Mouse (Mus musculus): ENCODE measurements around the gene Sgce. TPM values are rescaled to one million over a fixed set of nuclear protein-coding genes. Genes with fewer than 3 reads are reported as not detected.
"Not testable (repeated sequence)": the region's sequence is repeated elsewhere in the genome, so short reads cannot be mapped to it uniquely, and the experiment has no call there.

The Sgce gene
- polyA plus RNA-seq, 1 experiment from 2014 or later, result 67.3 TPM

DNA sequence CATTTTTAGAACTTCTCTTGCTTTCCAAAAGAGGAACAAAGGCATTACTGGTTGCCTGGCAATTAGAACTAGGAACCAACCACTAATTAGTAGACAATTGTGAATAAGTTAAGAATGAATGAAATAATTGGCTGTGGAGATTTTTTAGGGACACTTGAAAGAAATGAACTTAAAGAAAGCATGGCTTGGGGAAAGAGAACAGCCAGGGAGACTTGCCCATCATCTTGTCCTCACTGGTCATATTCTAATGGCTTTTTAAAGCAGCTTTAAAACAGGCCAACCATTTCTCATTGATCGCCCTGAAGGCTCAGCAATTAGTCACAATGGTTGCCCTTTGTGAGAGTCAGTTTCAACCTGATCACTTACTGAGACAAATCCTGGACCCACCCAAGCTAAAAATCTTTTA lies 69.6 kb downstream of the Sgce start:
- 25% methylated on average over 1 of the region's 1 CpGs for WGBS
- Histone ChIP-seq H3K27me3 (no peaks in the 10 kb centered on the region), H3K9me3 (no peaks in the 10 kb centered on the region), H3K4me3 (no peak overlapping the region), H3K9ac (replicated peaks) (no peak overlapping the region), H3K36me3 (0 out of 2 replicates have a peak, but pooled peaks cover 2% of the 10 kb centered on the region), H3K4me1 (peaks cover 10% of the 10 kb centered on the region; the same call in 1 of the 2 replicates), H3K4me2 (replicated peaks) (no peak overlapping the region), H3K27ac (replicated peaks) (no peak overlapping the region)
- peak; percentile 47; the same call in 1 of the 2 replicates for ATAC-seq (ENCODE audit: low FRiP score, low read depth)

DNA sequence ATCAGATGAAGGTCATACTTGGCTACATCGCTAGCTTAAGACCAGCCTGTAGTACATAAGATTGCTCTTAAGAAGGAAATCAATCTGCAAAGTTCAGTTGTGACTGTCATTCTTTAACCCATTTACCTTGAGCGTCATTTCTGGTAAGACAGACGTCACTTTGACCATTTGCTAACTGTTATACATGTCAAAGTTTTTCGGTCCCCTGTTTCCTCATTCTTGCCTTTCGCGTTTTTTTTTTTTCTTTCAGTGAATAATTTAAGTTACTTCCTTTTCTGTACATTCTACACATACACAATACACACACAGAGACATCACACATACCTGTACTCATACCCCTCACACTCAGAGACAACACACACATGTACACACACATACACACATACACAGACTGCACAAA lies 81.9 kb downstream of the Sgce start:
- Histone ChIP-seq H3K4me3 (no peak overlapping the region), H3K27ac (replicated peaks) (no peak overlapping the region), H3K27me3 (no peaks in the 10 kb centered on the region), H3K9me3 (no peaks in the 10 kb centered on the region), H3K4me1 (no peaks in the 10 kb centered on the region), H3K4me2 (replicated peaks) (no peak overlapping the region), H3K36me3 (no peaks in the 10 kb centered on the region), H3K9ac (replicated peaks) (no peak overlapping the region)
- 94% methylated on average over 6 of the region's 6 CpGs for WGBS
- ATAC-seq (ENCODE audit: low FRiP score, low read depth), result no peak

DNA sequence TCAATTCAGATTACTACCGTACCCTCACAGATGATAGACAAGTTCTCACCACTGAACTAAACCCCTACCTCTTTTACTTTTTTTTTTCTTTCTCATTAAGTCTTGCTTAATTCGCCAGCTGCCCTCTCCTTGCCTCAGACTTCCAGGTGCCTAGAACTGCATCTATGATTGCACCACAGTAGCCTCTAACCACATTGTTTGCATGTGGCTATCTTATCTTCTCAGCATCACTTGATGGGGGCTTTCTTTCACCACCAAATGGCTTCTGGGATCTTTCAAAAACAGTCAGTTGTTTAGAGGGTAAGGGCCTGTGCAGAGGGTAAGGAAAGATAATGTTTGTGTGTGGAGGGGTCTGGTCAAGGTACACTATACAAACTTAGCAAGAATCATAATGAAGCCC lies 82.7 kb downstream of the Sgce start:
- ATAC-seq (ENCODE audit: low FRiP score, low read depth), result no peak
- H3K36me3 ChIP-seq, result no peaks in the 10 kb centered on the region
- H3K27me3 ChIP-seq, result no peaks in the 10 kb centered on the region
- H3K9me3 ChIP-seq, result no peaks in the 10 kb centered on the region
- H3K4me1 ChIP-seq, result no peaks in the 10 kb centered on the region
- 71% methylated on average over 2 of the region's 2 CpGs for WGBS
- H3K27ac ChIP-seq (replicated peaks), result no peak overlapping the region
- no peak overlapping the region for H3K9ac ChIP-seq (replicated peaks)
- no peak overlapping the region for H3K4me3 ChIP-seq
- no peak overlapping the region for H3K4me2 ChIP-seq (replicated peaks)

DNA sequence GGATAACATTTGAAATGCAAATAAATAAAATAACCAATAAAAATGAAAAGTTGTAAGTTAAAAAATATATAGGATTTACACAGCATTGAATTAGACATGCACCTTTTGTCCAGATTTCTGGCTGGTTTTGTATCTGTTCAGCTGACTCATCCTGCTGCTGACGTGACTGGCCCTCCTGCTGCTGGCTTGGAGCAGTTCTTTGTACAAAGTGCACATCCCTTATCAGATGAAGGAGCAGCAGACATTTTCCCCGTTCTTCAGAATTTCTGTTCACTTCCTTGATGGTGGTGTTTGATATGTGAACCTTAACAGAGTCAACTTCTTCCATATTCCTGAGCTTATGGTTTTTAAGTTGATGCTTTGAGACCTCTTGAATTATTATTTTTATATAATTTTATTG lies 83.5 kb downstream of the Sgce start:
- Histone ChIP-seq H3K4me3 (no peak overlapping the region), H3K27ac (replicated peaks) (no peak overlapping the region), H3K9me3 (no peaks in the 10 kb centered on the region), H3K9ac (replicated peaks) (no peak overlapping the region), H3K36me3 (no peaks in the 10 kb centered on the region), H3K27me3 (no peaks in the 10 kb centered on the region), H3K4me2 (replicated peaks) (no peak overlapping the region), H3K4me1 (no peaks in the 10 kb centered on the region)
- 45% methylated on average over 2 of the region's 2 CpGs for WGBS
- ATAC-seq (ENCODE audit: low FRiP score, low read depth), result no peak

DNA sequence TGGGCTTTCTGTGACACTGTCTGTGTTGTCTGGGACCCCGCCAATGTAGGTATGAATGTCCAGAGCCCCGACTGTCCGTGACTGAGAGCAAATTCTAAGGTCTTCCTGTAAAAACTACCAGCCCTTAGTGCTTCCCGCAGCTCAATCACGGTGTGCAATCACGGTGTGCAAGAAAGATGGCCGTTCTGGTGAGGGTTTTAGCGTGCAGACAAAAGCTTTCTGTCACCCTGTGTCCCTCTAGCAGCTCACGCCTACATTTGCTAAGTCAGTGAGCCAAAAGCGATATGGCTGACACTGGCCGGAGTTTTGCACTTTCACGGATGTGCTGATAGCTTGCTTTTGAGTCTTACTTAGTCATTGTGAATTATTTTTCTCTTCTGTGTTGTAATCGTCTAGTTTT lies 88.1 kb downstream of the Sgce start:
- 84% methylated on average over 13 of the region's 13 CpGs for WGBS
- Histone ChIP-seq H3K4me3 (no peak overlapping the region), H3K9me3 (no peaks in the 10 kb centered on the region), H3K36me3 (no peaks in the 10 kb centered on the region), H3K27ac (replicated peaks) (no peak overlapping the region), H3K4me1 (no peaks in the 10 kb centered on the region), H3K4me2 (replicated peaks) (no peak overlapping the region), H3K9ac (replicated peaks) (no peak overlapping the region), H3K27me3 (no peaks in the 10 kb centered on the region)
- no peak for ATAC-seq (ENCODE audit: low FRiP score, low read depth)

DNA sequence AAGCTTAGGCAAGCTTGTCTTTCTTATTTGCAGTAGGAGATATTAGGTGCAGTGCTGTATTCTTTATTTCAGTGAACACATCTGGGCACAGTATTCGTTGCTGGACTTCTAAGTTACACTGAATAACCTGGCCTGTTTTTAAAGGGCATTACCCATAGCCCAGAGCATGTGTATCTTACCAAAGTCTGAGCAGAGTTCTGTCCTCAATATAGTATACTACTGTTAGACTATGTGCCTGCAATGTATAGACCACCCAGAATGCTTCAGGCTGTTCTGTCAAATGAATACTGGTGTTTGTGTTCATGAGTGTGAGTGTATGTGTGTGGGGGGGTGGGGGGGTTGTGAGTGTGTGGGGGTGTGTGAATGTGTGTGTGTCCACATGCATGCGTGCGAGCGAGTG lies 91.1 kb downstream of the Sgce start:
- WGBS, result 93% methylated on average over 4 of the region's 4 CpGs
- no peaks in the 10 kb centered on the region for H3K36me3 ChIP-seq
- H3K9me3 ChIP-seq, result no peaks in the 10 kb centered on the region
- no peak overlapping the region for H3K27ac ChIP-seq (replicated peaks)
- H3K4me1 ChIP-seq, result no peaks in the 10 kb centered on the region
- ATAC-seq (ENCODE audit: low FRiP score, low read depth), result no peak
- no peak overlapping the region for H3K4me3 ChIP-seq
- H3K9ac ChIP-seq (replicated peaks), result no peak overlapping the region
- no peaks in the 10 kb centered on the region for H3K27me3 ChIP-seq
- H3K4me2 ChIP-seq (replicated peaks), result no peak overlapping the region

DNA sequence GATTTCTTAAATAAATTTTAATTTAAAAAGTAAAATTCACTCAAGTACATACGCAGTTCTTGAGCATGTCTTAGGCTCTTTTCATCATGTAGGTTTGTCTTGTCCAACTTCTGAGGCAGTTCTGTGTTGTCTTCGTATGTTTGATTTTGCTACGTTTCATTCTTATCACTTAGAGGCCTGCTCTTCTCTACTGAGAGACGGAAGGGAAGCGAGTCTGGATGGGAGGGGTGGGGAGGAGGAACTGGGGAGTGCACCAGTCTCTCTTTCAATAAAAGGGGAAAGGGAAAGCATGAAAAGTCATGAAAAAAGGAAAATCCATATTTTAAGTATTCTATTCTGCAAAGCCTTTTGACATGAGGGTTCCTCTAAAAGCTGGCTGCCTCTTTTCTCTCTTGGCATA lies 91.5 kb downstream of the Sgce start:
- no peak overlapping the region for H3K4me2 ChIP-seq (replicated peaks)
- no peaks in the 10 kb centered on the region for H3K4me1 ChIP-seq
- 75% methylated on average over 5 of the region's 5 CpGs for WGBS
- no peaks in the 10 kb centered on the region for H3K9me3 ChIP-seq
- no peak overlapping the region for H3K27ac ChIP-seq (replicated peaks)
- no peaks in the 10 kb centered on the region for H3K36me3 ChIP-seq
- no peak overlapping the region for H3K9ac ChIP-seq (replicated peaks)
- H3K4me3 ChIP-seq, result no peak overlapping the region
- no peak for ATAC-seq (ENCODE audit: low FRiP score, low read depth)
- no peaks in the 10 kb centered on the region for H3K27me3 ChIP-seq

DNA sequence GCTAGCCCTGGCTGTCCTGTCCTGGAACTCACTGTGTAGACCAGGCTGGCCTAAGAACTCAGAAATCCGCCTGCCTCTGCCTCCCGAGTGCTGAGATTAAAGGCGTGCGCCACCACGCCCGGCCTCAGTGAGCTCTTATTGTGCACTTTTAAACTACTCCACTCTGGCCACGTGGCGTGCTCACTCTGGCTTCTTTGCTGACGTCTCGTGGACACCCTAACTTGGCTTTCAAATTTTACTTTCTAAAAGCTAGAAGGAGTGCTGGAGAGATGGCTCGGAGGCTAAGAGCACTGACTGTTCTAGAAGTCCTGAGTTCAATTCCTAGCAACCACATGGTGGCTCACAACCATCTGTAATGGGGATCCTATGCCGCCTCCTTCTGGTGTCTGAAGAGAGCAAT lies 93.3 kb downstream of the Sgce start:
- not testable (repeated sequence) for H3K9ac ChIP-seq (replicated peaks); H3K27ac ChIP-seq (replicated peaks); H3K36me3 ChIP-seq; H3K4me2 ChIP-seq (replicated peaks); H3K4me3 ChIP-seq; ATAC-seq (ENCODE audit: low FRiP score, low read depth); H3K4me1 ChIP-seq; H3K27me3 ChIP-seq; H3K9me3 ChIP-seq
- WGBS, result 96% methylated on average over 12 of the region's 12 CpGs

DNA sequence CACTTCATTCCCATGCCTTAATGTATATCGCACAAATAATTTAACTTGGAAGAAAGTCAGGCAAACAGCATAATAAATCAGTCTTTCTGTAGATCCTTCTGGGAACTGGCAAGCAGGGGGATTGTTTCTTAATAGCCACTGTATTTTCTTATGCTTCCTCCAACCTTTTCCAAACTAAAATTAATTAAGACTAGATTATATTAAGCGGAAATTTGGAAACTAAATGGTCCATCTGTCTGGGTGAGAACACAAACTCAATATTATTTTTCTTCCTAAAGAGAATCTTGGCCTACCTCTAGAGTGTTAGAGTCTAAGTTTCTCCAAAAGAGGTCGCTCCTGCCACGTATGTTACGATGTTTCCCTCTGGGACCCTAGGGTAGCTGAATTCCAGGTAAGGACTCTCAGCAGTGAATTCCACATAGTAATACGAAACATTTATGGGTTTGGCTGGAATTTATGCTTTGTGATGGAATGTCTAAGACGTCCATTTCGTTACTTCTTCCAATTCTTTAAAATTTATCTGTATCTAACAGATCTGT lies 94.3 kb downstream of the Sgce start:
- Histone ChIP-seq H3K4me1 (no peaks in the 10 kb centered on the region), H3K27me3 (no peaks in the 10 kb centered on the region), H3K4me3 (no peak overlapping the region), H3K9me3 (no peaks in the 10 kb centered on the region), H3K27ac (replicated peaks) (no peak overlapping the region), H3K4me2 (replicated peaks) (no peak overlapping the region), H3K36me3 (no peaks in the 10 kb centered on the region), H3K9ac (replicated peaks) (no peak overlapping the region)
- ATAC-seq (ENCODE audit: low FRiP score, low read depth), result no peak
- WGBS, result 83% methylated on average over 8 of the region's 8 CpGs

DNA sequence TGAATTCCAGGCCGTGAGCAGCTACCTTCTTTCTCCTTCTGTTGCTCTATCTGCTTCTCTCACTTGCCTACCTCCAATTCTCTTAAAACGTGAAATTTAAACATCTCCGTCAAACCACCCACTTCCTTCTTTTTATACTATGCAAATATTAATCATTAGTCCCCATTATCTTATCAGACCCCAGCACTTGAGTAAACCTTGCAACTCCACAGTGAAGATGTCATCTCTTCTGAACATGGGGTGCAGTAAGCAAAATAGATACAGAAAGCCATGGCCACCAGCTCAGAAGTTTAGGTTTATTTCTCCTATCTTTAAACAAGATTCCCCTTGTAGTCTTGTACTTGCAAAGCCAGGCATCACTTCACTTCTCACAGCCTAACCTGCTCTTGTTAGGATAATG lies 99.7 kb downstream of the Sgce start:
- Histone ChIP-seq H3K4me3 (no peak overlapping the region), H3K36me3 (no peaks in the 10 kb centered on the region), H3K4me1 (no peaks in the 10 kb centered on the region), H3K4me2 (replicated peaks) (no peak overlapping the region), H3K27me3 (no peaks in the 10 kb centered on the region), H3K9ac (replicated peaks) (no peak overlapping the region), H3K27ac (replicated peaks) (no peak overlapping the region), H3K9me3 (no peaks in the 10 kb centered on the region)
- WGBS, result 91% methylated on average over 3 of the region's 3 CpGs
- ATAC-seq (ENCODE audit: low FRiP score, low read depth), result no peak

DNA sequence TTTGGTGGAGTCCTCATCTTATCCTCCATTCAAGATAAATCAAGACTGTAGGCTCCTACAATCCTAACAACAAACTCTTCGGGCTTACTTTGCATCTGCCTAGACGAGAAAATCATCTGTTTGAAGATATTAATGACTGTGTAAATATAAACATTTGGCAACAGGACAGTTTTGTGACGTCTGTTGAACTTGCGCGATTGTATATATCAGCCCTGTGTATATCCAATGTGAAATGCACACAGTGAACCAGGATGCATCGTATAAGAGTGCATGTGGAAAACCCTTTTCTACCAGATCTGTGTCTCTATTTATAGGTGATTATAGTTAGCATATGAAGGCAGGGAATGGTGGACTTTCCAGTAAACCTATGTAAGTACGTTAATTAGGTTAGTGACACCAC lies 104.9 kb downstream of the Sgce start:
- no peak overlapping the region for H3K4me2 ChIP-seq (replicated peaks)
- H3K27ac ChIP-seq (replicated peaks), result no peak overlapping the region
- no peak overlapping the region for H3K9ac ChIP-seq (replicated peaks)
- WGBS, result 95% methylated on average over 7 of the region's 7 CpGs
- no peaks in the 10 kb centered on the region for H3K9me3 ChIP-seq
- no peaks in the 10 kb centered on the region for H3K27me3 ChIP-seq
- no peak for ATAC-seq (ENCODE audit: low FRiP score, low read depth)
- H3K36me3 ChIP-seq, result peaks cover 10% of the 10 kb centered on the region; the same call in 1 of the 2 replicates
- no peaks in the 10 kb centered on the region for H3K4me1 ChIP-seq
- H3K4me3 ChIP-seq, result no peak overlapping the region

DNA sequence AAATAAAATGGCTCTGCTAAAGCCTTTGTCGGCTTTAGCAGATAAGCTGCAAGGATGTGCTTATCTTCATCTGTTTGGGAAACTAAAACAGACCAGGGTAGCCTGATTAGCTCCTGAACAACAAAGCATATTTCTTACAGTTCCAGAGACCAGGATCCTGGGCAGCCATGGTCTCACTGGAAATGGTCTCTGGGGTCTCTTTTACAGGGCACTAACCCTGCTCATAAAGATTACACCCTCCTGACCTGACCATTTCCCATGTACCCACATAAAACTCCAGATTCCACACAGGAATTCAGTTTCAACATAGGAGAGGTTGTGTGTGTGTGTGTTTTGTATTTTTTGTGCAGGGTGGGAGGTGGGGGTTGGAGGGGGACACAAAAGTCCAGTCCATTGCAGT lies 112.2 kb downstream of the Sgce start:
- no peak overlapping the region for H3K27ac ChIP-seq (replicated peaks)
- H3K4me1 ChIP-seq, result peaks cover 3% of the 10 kb centered on the region
- WGBS, result 59% methylated on average over 1 of the region's 1 CpGs
- H3K27me3 ChIP-seq, result no peaks in the 10 kb centered on the region
- H3K36me3 ChIP-seq, result no peaks in the 10 kb centered on the region
- no peak overlapping the region for H3K4me3 ChIP-seq
- no peaks in the 10 kb centered on the region for H3K9me3 ChIP-seq
- no peak for ATAC-seq (ENCODE audit: low FRiP score, low read depth)
- no peak overlapping the region for H3K9ac ChIP-seq (replicated peaks)
- H3K4me2 ChIP-seq (replicated peaks), result no peak overlapping the region

DNA sequence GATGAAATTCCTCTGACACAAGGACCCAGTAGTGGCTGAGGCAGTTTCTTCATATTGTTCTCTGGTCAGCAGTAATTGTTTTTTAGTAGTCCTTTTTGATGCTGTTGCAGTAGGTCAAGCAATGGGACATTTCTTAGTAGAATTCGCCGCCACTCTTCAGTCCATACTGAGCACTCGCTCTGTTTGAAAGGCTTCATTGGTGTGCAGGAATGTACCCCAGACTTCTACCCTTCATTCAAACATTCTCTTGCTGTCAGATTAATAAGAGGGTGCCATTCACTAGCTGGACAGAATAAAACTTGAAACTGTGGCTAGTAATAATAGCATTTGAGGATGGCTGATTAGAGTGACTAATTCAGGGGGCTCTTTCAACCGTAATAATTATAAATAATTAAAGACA lies 113.8 kb downstream of the Sgce start:
- Histone ChIP-seq H3K4me2 (replicated peaks) (no peak overlapping the region), H3K27me3 (no peaks in the 10 kb centered on the region), H3K9ac (replicated peaks) (no peak overlapping the region), H3K36me3 (no peaks in the 10 kb centered on the region), H3K27ac (replicated peaks) (no peak overlapping the region), H3K4me3 (no peak overlapping the region), H3K9me3 (no peaks in the 10 kb centered on the region), H3K4me1 (peaks cover 3% of the 10 kb centered on the region)
- peak; percentile 58; the same call in 1 of the 2 replicates for ATAC-seq (ENCODE audit: low FRiP score, low read depth)
- WGBS, result 29% methylated on average over 4 of the region's 4 CpGs
